Mouse (Mus musculus) small intestine, adult 2 months (tissue): ENCODE data around the gene Gm21954. TPM values are rescaled to one million over a fixed set of nuclear protein-coding genes. Genes with fewer than 3 reads are reported as not detected.

Experiments used
- H3K27ac ChIP-seq: fragments of 200-500 bp; 2 replicates; pipeline ENCODE4 v1.5.1; 2012; ENCODE audit warnings: low read depth, low read length, control low read depth, inconsistent platforms; ENCODE audit not compliant: insufficient read depth
- H3K27me3 ChIP-seq: fragments of 200-500 bp; 2 replicates; pipeline ENCODE4 v1.6.1; 2012; ENCODE audit warnings: mild to moderate bottlenecking, moderate library complexity, low read length, inconsistent platforms; ENCODE audit not compliant: control insufficient read depth, insufficient read depth
- H3K36me3 ChIP-seq: fragments of 200-500 bp; 2 replicates; pipeline ENCODE4 v1.6.1; 2012; ENCODE audit warnings: mild to moderate bottlenecking, low read length, control low read depth, inconsistent platforms; ENCODE audit not compliant: control insufficient read depth, insufficient read depth
- H3K4me1 ChIP-seq: fragments of 200-500 bp; 2 replicates; pipeline ENCODE4 v1.6.1; 2012; ENCODE audit warnings: low read length, inconsistent platforms, mixed read lengths; ENCODE audit not compliant: control insufficient read depth, insufficient read depth, insufficient read length
- H3K4me3 ChIP-seq: fragments of 200-500 bp; 2 replicates; pipeline ENCODE4 v1.5.1; 2012; ENCODE audit warnings: low read depth, mild to moderate bottlenecking, control low read depth, inconsistent platforms, low read length, moderate library complexity
- CTCF ChIP-seq: fragments of 200-500 bp; IDR thresholded peaks from 2 replicates; pipeline ENCODE4 v1.5.1; 2012; ENCODE audit warnings: low read depth, mild to moderate bottlenecking, control low read depth, inconsistent platforms, low read length, moderate library complexity, mixed read lengths; ENCODE audit not compliant: insufficient replicate concordance, insufficient read length; ENCODE audit errors: extremely low read depth
- POLR2A ChIP-seq: fragments of 200-500 bp; IDR thresholded peaks from 2 replicates; pipeline ENCODE4 v1.6.1; 2012; ENCODE audit warnings: low read depth, mild to moderate bottlenecking, control low read depth, inconsistent platforms, low read length, moderate library complexity
- WGBS: fragments of 180-500 bp; shearing (Covaris S2); methylation state at CpG from one replicate; pipeline ENCODE4 v1.1.7; 2018; 5-methylcytosine and 5-hydroxymethylcytosine counted together
- polyA plus RNA-seq: library from polyadenylated mRNA; depleted of rRNA; stranded (reverse); fragments of >200 nt; gene quantifications from 2 replicates; pipeline ENCODE4 v1.2.3, GENCODE M21; 2012

The Gm21954 gene
- polyA plus RNA-seq, 1 experiment: not detected

- 70% methylated on average over 7 of the region's 7 CpGs for WGBS
- H3K4me3 ChIP-seq: no peak overlapping the region
- H3K27ac ChIP-seq: no peak overlapping the region
- no peaks in the 10 kb centered on the region for H3K4me1 ChIP-seq
- H3K27me3 ChIP-seq: no peaks in the 10 kb centered on the region
- no peaks in the 10 kb centered on the region for H3K36me3 ChIP-seq
- TF ChIP-seq POLR2A (no peak), CTCF (no peak)
These were observed 27.3 kb upstream of the Gm21954 start for GRCm38 (mm10) chr3:55499298-55499697.

GRCm38 (mm10) chr3:55496462-55496941 lies 24.5 kb upstream of the Gm21954 start:
- TF ChIP-seq POLR2A: no peak
- TF ChIP-seq CTCF: no peak
- no peaks in the 10 kb centered on the region for H3K4me1 ChIP-seq
- 62% methylated on average over 9 of the region's 9 CpGs for WGBS
- H3K27ac ChIP-seq: no peak overlapping the region
- no peaks in the 10 kb centered on the region for H3K36me3 ChIP-seq
- H3K4me3 ChIP-seq: no peak overlapping the region
- H3K27me3 ChIP-seq: no peaks in the 10 kb centered on the region

GRCm38 (mm10) chr3:55495866-55496265 lies 23.9 kb upstream of the Gm21954 start:
- no peaks in the 10 kb centered on the region for H3K4me1 ChIP-seq
- no peak for TF ChIP-seq POLR2A
- no peak for TF ChIP-seq CTCF
- whole genome bisulfite sequencing: 55% methylated on average over 4 of the region's 4 CpGs
- H3K27me3 ChIP-seq: no peaks in the 10 kb centered on the region
- no peak overlapping the region for H3K4me3 ChIP-seq
- no peak overlapping the region for H3K27ac ChIP-seq
- H3K36me3 ChIP-seq: no peaks in the 10 kb centered on the region

- no peaks in the 10 kb centered on the region for H3K4me1 ChIP-seq
- no peak overlapping the region for H3K4me3 ChIP-seq
- no peaks in the 10 kb centered on the region for H3K36me3 ChIP-seq
- no peak for TF ChIP-seq CTCF
- no peak for TF ChIP-seq POLR2A
- no peak overlapping the region for H3K27ac ChIP-seq
- no peaks in the 10 kb centered on the region for H3K27me3 ChIP-seq
- 88% methylated on average over 7 of the region's 7 CpGs for WGBS
These were observed 23.2 kb upstream of the Gm21954 start for GRCm38 (mm10) chr3:55495231-55495630.

- Histone ChIP-seq H3K27ac (no peak overlapping the region), H3K4me1 (no peaks in the 10 kb centered on the region), H3K36me3 (no peaks in the 10 kb centered on the region), H3K4me3 (no peak overlapping the region), H3K27me3 (no peaks in the 10 kb centered on the region)
- TF ChIP-seq CTCF (no peak), POLR2A (no peak)
- 52% methylated on average over 4 of the region's 4 CpGs for WGBS
These were observed 22.3 kb upstream of the Gm21954 start for GRCm38 (mm10) chr3:55494348-55494747.

GRCm38 (mm10) chr3:55492021-55492420 lies 20.0 kb upstream of the Gm21954 start:
- no peak overlapping the region for H3K4me3 ChIP-seq
- H3K36me3 ChIP-seq: no peaks in the 10 kb centered on the region
- no peak overlapping the region for H3K27ac ChIP-seq
- H3K27me3 ChIP-seq: no peaks in the 10 kb centered on the region
- 50% methylated on average over 6 of the region's 6 CpGs for WGBS
- no peak for TF ChIP-seq CTCF
- no peak for TF ChIP-seq POLR2A
- no peaks in the 10 kb centered on the region for H3K4me1 ChIP-seq

GRCm38 (mm10) chr3:55489231-55489990 lies 17.4 kb upstream of the Gm21954 start:
- no peak for TF ChIP-seq CTCF
- TF ChIP-seq POLR2A: no peak
- H3K27ac ChIP-seq: no peak overlapping the region
- no peaks in the 10 kb centered on the region for H3K27me3 ChIP-seq
- H3K36me3 ChIP-seq: no peaks in the 10 kb centered on the region
- WGBS: 64% methylated on average over 12 of the region's 12 CpGs
- H3K4me1 ChIP-seq: no peaks in the 10 kb centered on the region
- no peak overlapping the region for H3K4me3 ChIP-seq

- Histone ChIP-seq H3K4me1 (no peaks in the 10 kb centered on the region), H3K4me3 (no peak overlapping the region), H3K36me3 (no peaks in the 10 kb centered on the region), H3K27me3 (no peaks in the 10 kb centered on the region), H3K27ac (no peak overlapping the region)
- TF ChIP-seq CTCF (no peak), POLR2A (no peak)
- WGBS: 56% methylated on average over 4 of the region's 4 CpGs
These were observed 11.3 kb upstream of the Gm21954 start for GRCm38 (mm10) chr3:55483328-55483727.
